Mouse (Mus musculus) lung, embryonic 15.5 days (tissue): ENCODE results near the gene Bet1l. TPM values are rescaled to one million over a fixed set of nuclear protein-coding genes. Genes with fewer than 3 reads are reported as not detected.

Source experiments
- ATAC-seq: fragments of 200-750 bp; cut with Nextera tagmentation; 2 replicates; pipeline ENCODE4 v1.8.0; 2017; ENCODE audit warnings: moderate number of reproducible peaks, borderline replicate concordance; ENCODE audit not compliant: low FRiP score, low TSS enrichment; ENCODE audit errors: extremely low read depth
- H3K27ac ChIP-seq: fragments of 300-500 bp; sonication (generic); 2 replicates; pipeline ENCODE4 v1.5.1; 2015; ENCODE audit warnings: moderate library complexity, mild to moderate bottlenecking, inconsistent platforms
- H3K27me3 ChIP-seq: fragments of 300-500 bp; sonication (generic); 2 replicates; pipeline ENCODE4 v1.6.1; 2015; ENCODE audit warnings: inconsistent platforms
- H3K36me3 ChIP-seq: fragments of 300-500 bp; sonication (generic); 2 replicates; pipeline ENCODE4 v1.6.1; 2015; ENCODE audit warnings: inconsistent platforms
- H3K4me1 ChIP-seq: fragments of 300-500 bp; sonication (generic); 2 replicates; pipeline ENCODE4 v1.6.1; 2015; ENCODE audit warnings: inconsistent platforms
- H3K4me2 ChIP-seq: fragments of 300-500 bp; sonication (generic); 2 replicates; pipeline ENCODE4 v1.6.1; 2015; ENCODE audit warnings: inconsistent platforms, mild to moderate bottlenecking, moderate library complexity
- H3K4me3 ChIP-seq: fragments of 300-500 bp; sonication (generic); 2 replicates; pipeline ENCODE4 v1.5.1; 2015; ENCODE audit warnings: mild to moderate bottlenecking, inconsistent platforms
- H3K9ac ChIP-seq: fragments of 300-500 bp; sonication (generic); 2 replicates; pipeline ENCODE4 v1.6.1; 2015; ENCODE audit warnings: inconsistent platforms
- H3K9me3 ChIP-seq: fragments of 300-500 bp; sonication (generic); 2 replicates; pipeline ENCODE4 v1.6.1; 2016; ENCODE audit warnings: inconsistent platforms
- WGBS: fragments of 180-500 bp; shearing (Covaris S2); methylation state at CpG from one replicate; pipeline ENCODE4 v1.1.7; 2015; 5-methylcytosine and 5-hydroxymethylcytosine counted together
- polyA plus RNA-seq: library from polyadenylated mRNA; unstranded; fragments of >200 nt; fragmentation: Nextera tagmentation; extraction: Ambion mirVana; gene quantifications from 2 replicates; pipeline ENCODE4 v1.2.1, GENCODE M21; 2015

Gene Bet1l
- polyA plus RNA-seq, 1 experiment from 2014 or later = 35.1 TPM

- H3K4me3 ChIP-seq = peak overlapping the region; percentile 84
- H3K27ac ChIP-seq = peak overlapping the region; percentile 54; the same call in 1 of the 2 replicates
- no peaks in the 10 kb centered on the region for H3K9me3 ChIP-seq
- H3K4me1 ChIP-seq = peaks cover 19% of the 10 kb centered on the region
- H3K36me3 ChIP-seq = peaks cover 16% of the 10 kb centered on the region; the same call in 1 of the 2 replicates
- WGBS = 0% methylated on average over 12 of the region's 12 CpGs
- H3K9ac ChIP-seq = peak overlapping the region; percentile 83
- no peaks in the 10 kb centered on the region for H3K27me3 ChIP-seq
- H3K4me2 ChIP-seq = peak overlapping the region; percentile 86
- no peak for ATAC-seq
These were observed 25.1 kb upstream of the Bet1l start for GRCm38 (mm10) chr7:140882469-140882803.

- H3K36me3 ChIP-seq = peaks cover 12% of the 10 kb centered on the region; the same call in 1 of the 2 replicates
- peak within 1 kb of the TSS; percentile 84 for H3K4me3 ChIP-seq
- H3K9ac ChIP-seq = peak within 1 kb of the TSS; percentile 83
- no peaks in the 10 kb centered on the region for H3K9me3 ChIP-seq
- WGBS = under 1% methylated on average over 59 of the region's 59 CpGs
- H3K4me1 ChIP-seq = peaks cover 19% of the 10 kb centered on the region
- H3K27me3 ChIP-seq = no peaks in the 10 kb centered on the region
- ATAC-seq = peak; percentile 97
- H3K4me2 ChIP-seq = peak within 1 kb of the TSS; percentile 86
- H3K27ac ChIP-seq = peak within 1 kb of the TSS; percentile 94
These were observed 24.5 kb upstream of the Bet1l start, which contains the start of the genes Psmd13 and Sirt3 for GRCm38 (mm10) chr7:140881696-140882468. TSS of gene Psmd13 (plus strand) at chr7:140881968. TSS of gene Sirt3 (minus strand) at chr7:140882309.

GRCm38 (mm10) chr7:140880865-140881515 is 23.6 kb upstream of the Bet1l start:
- Histone ChIP-seq H3K9ac (peak overlapping the region; percentile 83), H3K27me3 (no peaks in the 10 kb centered on the region), H3K4me1 (peaks cover 19% of the 10 kb centered on the region), H3K9me3 (no peaks in the 10 kb centered on the region), H3K4me3 (peak overlapping the region; percentile 84), H3K36me3 (0 out of 2 replicates have a peak, but pooled peaks cover 5% of the 10 kb centered on the region), H3K4me2 (peak overlapping the region; percentile 86), H3K27ac (no peak overlapping the region)
- WGBS = 12% methylated on average over 8 of the region's 8 CpGs
- no peak for ATAC-seq

GRCm38 (mm10) chr7:140880419-140880818 is 23.0 kb upstream of the Bet1l start:
- 79% methylated on average over 3 of the region's 3 CpGs for WGBS
- peak overlapping the region; percentile 86 for H3K4me2 ChIP-seq
- no peaks in the 10 kb centered on the region for H3K9me3 ChIP-seq
- H3K27ac ChIP-seq = no peak overlapping the region
- H3K36me3 ChIP-seq = 0 out of 2 replicates have a peak, but pooled peaks cover 4% of the 10 kb centered on the region
- no peak overlapping the region for H3K9ac ChIP-seq
- no peak overlapping the region for H3K4me3 ChIP-seq
- H3K4me1 ChIP-seq = peaks cover 19% of the 10 kb centered on the region
- H3K27me3 ChIP-seq = no peaks in the 10 kb centered on the region
- no peak for ATAC-seq

GRCm38 (mm10) chr7:140879355-140879754 is 22.0 kb upstream of the Bet1l start:
- Histone ChIP-seq H3K4me1 (peaks cover 19% of the 10 kb centered on the region), H3K9ac (no peak overlapping the region), H3K4me3 (no peak overlapping the region), H3K36me3 (0 out of 2 replicates have a peak, but pooled peaks cover 4% of the 10 kb centered on the region), H3K27ac (no peak overlapping the region), H3K9me3 (no peaks in the 10 kb centered on the region), H3K4me2 (no peak overlapping the region), H3K27me3 (no peaks in the 10 kb centered on the region)
- no peak for ATAC-seq
- WGBS = 83% methylated on average over 7 of the region's 7 CpGs

- no peak overlapping the region for H3K4me2 ChIP-seq
- ATAC-seq = no peak
- H3K9ac ChIP-seq = no peak overlapping the region
These were observed 20.0 kb upstream of the Bet1l start for GRCm38 (mm10) chr7:140877364-140877763.

GRCm38 (mm10) chr7:140874224-140874623 is 16.8 kb upstream of the Bet1l start:
- Histone ChIP-seq H3K27me3 (no peaks in the 10 kb centered on the region), H3K36me3 (0 out of 2 replicates have a peak, but pooled peaks cover 7% of the 10 kb centered on the region), H3K9me3 (no peaks in the 10 kb centered on the region), H3K9ac (no peak overlapping the region), H3K27ac (no peak overlapping the region), H3K4me3 (no peak overlapping the region), H3K4me2 (no peak overlapping the region), H3K4me1 (no peaks in the 10 kb centered on the region)
- 81% methylated on average over 4 of the region's 4 CpGs for WGBS
- ATAC-seq = no peak

More at GRCm38 (mm10) chr7:140877364-140877763, 20.0 kb upstream of the Bet1l start:
- Histone ChIP-seq H3K4me3 (no peak overlapping the region), H3K9me3 (no peaks in the 10 kb centered on the region), H3K27me3 (no peaks in the 10 kb centered on the region), H3K4me1 (peaks cover 9% of the 10 kb centered on the region), H3K27ac (no peak overlapping the region), H3K36me3 (0 out of 2 replicates have a peak, but pooled peaks cover 4% of the 10 kb centered on the region)
- WGBS = 78% methylated on average over 6 of the region's 6 CpGs

- H3K36me3 ChIP-seq = peaks cover 51% of the 10 kb centered on the region
- no peak for ATAC-seq
- 85% methylated on average over 12 of the region's 12 CpGs for WGBS
These were observed 7.4 kb upstream of the Bet1l start for GRCm38 (mm10) chr7:140864761-140865160.

GRCm38 (mm10) chr7:140860728-140861127 is 3.4 kb upstream of the Bet1l start:
- H3K9me3 ChIP-seq = no peaks in the 10 kb centered on the region
- peaks cover 14% of the 10 kb centered on the region for H3K4me1 ChIP-seq
- H3K36me3 ChIP-seq = peaks cover 57% of the 10 kb centered on the region
- ATAC-seq = no peak
- H3K27ac ChIP-seq = no peak overlapping the region
- no peak overlapping the region for H3K4me3 ChIP-seq
- no peak overlapping the region for H3K9ac ChIP-seq
- no peak overlapping the region for H3K4me2 ChIP-seq
- H3K27me3 ChIP-seq = no peaks in the 10 kb centered on the region
- 78% methylated on average over 5 of the region's 5 CpGs for WGBS

More at GRCm38 (mm10) chr7:140864761-140865160, 7.4 kb upstream of the Bet1l start:
- Histone ChIP-seq H3K27ac (no peak overlapping the region), H3K4me3 (no peak overlapping the region), H3K4me2 (no peak overlapping the region), H3K4me1 (no peaks in the 10 kb centered on the region), H3K27me3 (no peaks in the 10 kb centered on the region), H3K9me3 (no peaks in the 10 kb centered on the region), H3K9ac (no peak overlapping the region)

GRCm38 (mm10) chr7:140859997-140860396 is 2.6 kb upstream of the Bet1l start:
- 71% methylated on average over 6 of the region's 6 CpGs for WGBS

GRCm38 (mm10) chr7:140858746-140859145 is 1.4 kb upstream of the Bet1l start:
- Histone ChIP-seq H3K9ac (0 out of 2 replicates have a peak overlapping the region, but pooled peaks have one; percentile 74), H3K4me3 (peak overlapping the region; percentile 68), H3K4me2 (peak overlapping the region; percentile 95), H3K4me1 (peaks cover 25% of the 10 kb centered on the region), H3K36me3 (peaks cover 52% of the 10 kb centered on the region), H3K9me3 (no peaks in the 10 kb centered on the region), H3K27me3 (no peaks in the 10 kb centered on the region), H3K27ac (no peak overlapping the region)
- no peak for ATAC-seq
- 89% methylated on average over 8 of the region's 8 CpGs for WGBS

More at GRCm38 (mm10) chr7:140859997-140860396, 2.6 kb upstream of the Bet1l start:
- H3K27me3 ChIP-seq = no peaks in the 10 kb centered on the region
- H3K4me2 ChIP-seq = no peak overlapping the region
- peaks cover 21% of the 10 kb centered on the region for H3K4me1 ChIP-seq
- H3K9me3 ChIP-seq = no peaks in the 10 kb centered on the region
- no peak overlapping the region for H3K9ac ChIP-seq
- no peak overlapping the region for H3K4me3 ChIP-seq
- no peak overlapping the region for H3K27ac ChIP-seq
- peaks cover 55% of the 10 kb centered on the region for H3K36me3 ChIP-seq
- ATAC-seq = no peak
